Mouse (Mus musculus): ENCODE measurements around the gene Slc47a2. TPM values are rescaled to one million over a fixed set of nuclear protein-coding genes. Genes with fewer than 3 reads are reported as not detected.

Slc47a2 gene
- polyA plus RNA-seq, 1 experiment from 2014 or later, result not detected

- 91% methylated on average over 1 of the region's 1 CpGs for WGBS
- H3K36me3 ChIP-seq (replicated peaks; ENCODE audit: control insufficient read depth, insufficient read depth), result peaks cover 35% of the 10 kb centered on the region
- ATAC-seq (ENCODE audit: low FRiP score), result no peak
Measured at GRCm38 (mm10) chr11:61263841-61264240, 78.8 kb downstream of the Slc47a2 start.

DNA sequence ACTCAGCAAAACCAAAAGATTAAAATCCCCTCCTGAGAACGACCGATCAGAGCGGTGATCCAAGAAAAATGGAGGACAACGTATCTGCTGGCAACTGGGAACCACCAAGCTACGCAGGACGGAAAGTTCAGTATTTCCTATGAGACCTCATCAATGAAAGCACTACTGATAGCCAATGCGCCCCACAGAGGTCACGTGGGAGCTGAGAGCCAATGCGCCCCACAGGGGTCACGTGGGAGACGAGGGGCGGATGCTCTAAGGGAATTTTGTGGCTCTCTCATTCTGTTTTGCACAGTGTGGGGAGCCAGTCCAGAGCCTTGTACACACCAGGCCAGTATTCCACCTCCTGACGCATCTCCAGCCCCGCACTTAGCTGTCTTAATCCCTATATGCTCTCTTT is 80.1 kb downstream of the Slc47a2 start:
- H3K27me3 ChIP-seq (ENCODE audit: control insufficient read depth, insufficient read depth, low read length), result no peaks in the 10 kb centered on the region
- no peak overlapping the region for H3K4me2 ChIP-seq (replicated peaks)
- WGBS, result 92% methylated on average over 14 of the region's 14 CpGs
- DNase-seq (ENCODE audit: low spot score) (no peak), ATAC-seq (ENCODE audit: low FRiP score) (no peak)
- H3K4me1 ChIP-seq (replicated peaks; ENCODE audit: control insufficient read depth, insufficient read depth, low read length), result peaks cover 10% of the 10 kb centered on the region
- no peak overlapping the region for H3K27ac ChIP-seq
- no peaks in the 10 kb centered on the region for H3K9me3 ChIP-seq (ENCODE audit: control insufficient read depth, low read length)
- no peak overlapping the region for H3K4me3 ChIP-seq (replicated peaks; ENCODE audit: low read length)
- peaks cover 46% of the 10 kb centered on the region for H3K36me3 ChIP-seq (replicated peaks; ENCODE audit: control insufficient read depth, insufficient read depth)
- no peak overlapping the region for H3K9ac ChIP-seq

More at GRCm38 (mm10) chr11:61263841-61264240, 78.8 kb downstream of the Slc47a2 start:
- Histone ChIP-seq H3K9me3 (ENCODE audit: control insufficient read depth, low read length) (no peaks in the 10 kb centered on the region), H3K9ac (no peak overlapping the region), H3K4me1 (replicated peaks; ENCODE audit: control insufficient read depth, insufficient read depth, low read length) (peaks cover 10% of the 10 kb centered on the region), H3K27ac (no peak overlapping the region), H3K4me2 (replicated peaks) (no peak overlapping the region), H3K27me3 (ENCODE audit: control insufficient read depth, insufficient read depth, low read length) (no peaks in the 10 kb centered on the region), H3K4me3 (replicated peaks; ENCODE audit: low read length) (no peak overlapping the region)
- DNase-seq (ENCODE audit: low spot score), result no peak

GRCm38 (mm10) chr11:61259106-61259505 is 83.6 kb downstream of the Slc47a2 start:
- Histone ChIP-seq H3K9me3 (ENCODE audit: control insufficient read depth, low read length) (no peaks in the 10 kb centered on the region), H3K4me2 (replicated peaks) (no peak overlapping the region), H3K27me3 (ENCODE audit: control insufficient read depth, insufficient read depth, low read length) (no peaks in the 10 kb centered on the region), H3K36me3 (replicated peaks; ENCODE audit: control insufficient read depth, insufficient read depth) (peaks cover 70% of the 10 kb centered on the region), H3K4me3 (replicated peaks; ENCODE audit: low read length) (no peak overlapping the region), H3K27ac (no peak overlapping the region), H3K4me1 (replicated peaks; ENCODE audit: control insufficient read depth, insufficient read depth, low read length) (no peaks in the 10 kb centered on the region), H3K9ac (no peak overlapping the region)
- DNase-seq (ENCODE audit: low spot score) (no peak), ATAC-seq (ENCODE audit: low FRiP score) (no peak)
- WGBS, result 95% methylated on average over 6 of the region's 6 CpGs

DNA sequence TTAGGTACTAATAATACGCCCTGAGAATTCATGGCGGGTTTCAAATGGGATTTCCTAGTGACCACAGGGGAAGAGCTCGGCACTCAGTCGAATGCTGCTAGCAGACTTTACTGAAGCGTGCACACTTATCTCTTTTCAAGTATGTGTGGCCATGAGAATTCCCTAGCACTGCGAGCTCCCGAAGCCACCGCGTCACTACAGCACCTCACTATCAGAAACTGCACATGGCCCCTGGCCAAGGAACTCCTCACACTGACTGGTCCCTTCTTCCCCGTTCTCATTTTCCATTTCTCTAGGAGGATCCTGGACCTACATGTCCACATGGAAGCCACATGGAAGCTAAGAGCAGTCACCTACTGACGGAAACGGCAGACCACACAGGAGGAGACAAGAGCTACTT is 89.9 kb downstream of the Slc47a2 start:
- H3K36me3 ChIP-seq (replicated peaks; ENCODE audit: control insufficient read depth, insufficient read depth), result peaks cover 63% of the 10 kb centered on the region
- ATAC-seq (ENCODE audit: low FRiP score) (no peak), DNase-seq (ENCODE audit: low spot score) (no peak)
- 97% methylated on average over 12 of the region's 12 CpGs for WGBS
- H3K4me1 ChIP-seq (replicated peaks; ENCODE audit: control insufficient read depth, insufficient read depth, low read length), result no peaks in the 10 kb centered on the region
- no peaks in the 10 kb centered on the region for H3K9me3 ChIP-seq (ENCODE audit: control insufficient read depth, low read length)
- H3K27ac ChIP-seq, result no peak overlapping the region
- H3K27me3 ChIP-seq (ENCODE audit: control insufficient read depth, insufficient read depth, low read length), result no peaks in the 10 kb centered on the region
- H3K9ac ChIP-seq, result no peak overlapping the region
- no peak overlapping the region for H3K4me2 ChIP-seq (replicated peaks)
- no peak overlapping the region for H3K4me3 ChIP-seq (replicated peaks; ENCODE audit: low read length)

GRCm38 (mm10) chr11:61251741-61252140 is 90.9 kb downstream of the Slc47a2 start:
- Histone ChIP-seq H3K27me3 (ENCODE audit: control insufficient read depth, insufficient read depth, low read length) (no peaks in the 10 kb centered on the region), H3K4me3 (replicated peaks; ENCODE audit: low read length) (no peak overlapping the region), H3K36me3 (replicated peaks; ENCODE audit: control insufficient read depth, insufficient read depth) (peaks cover 64% of the 10 kb centered on the region), H3K27ac (no peak overlapping the region), H3K9ac (no peak overlapping the region), H3K4me2 (replicated peaks) (no peak overlapping the region), H3K4me1 (replicated peaks; ENCODE audit: control insufficient read depth, insufficient read depth, low read length) (no peaks in the 10 kb centered on the region), H3K9me3 (ENCODE audit: control insufficient read depth, low read length) (no peaks in the 10 kb centered on the region)
- DNase-seq (ENCODE audit: low spot score) (no peak), ATAC-seq (ENCODE audit: low FRiP score) (no peak)
- WGBS, result 79% methylated on average over 10 of the region's 10 CpGs

Other genes starting within 250 kb of the Slc47a2 start
- gene Tnfrsf13b, start 216.1 kb downstream of the Slc47a2 start, polyA plus RNA-seq (2014; fragmentation: Nextera tagmentation; extraction: Ambion mirVana), result 0.96 and 1.1 TPM in 2 replicates
- 473 and 509 TPM in 2 replicates for gene Usp22, start 167.8 kb downstream of the Slc47a2 start, polyA plus RNA-seq (2014; fragmentation: Nextera tagmentation; extraction: Ambion mirVana)
- gene Aldh3a1, start 135.3 kb downstream of the Slc47a2 start, polyA plus RNA-seq (2014; fragmentation: Nextera tagmentation; extraction: Ambion mirVana), result 0.16 TPM in 1 of 2 replicates, not detected in the other
- gene Aldh3a2, start 75.4 kb downstream of the Slc47a2 start, polyA plus RNA-seq (2014; fragmentation: Nextera tagmentation; extraction: Ambion mirVana), result 28.0 and 37.3 TPM in 2 replicates
- 0.13 TPM in 1 of 2 replicates, not detected in the other for gene Slc47a1, start 35.5 kb upstream of the Slc47a2 start, polyA plus RNA-seq (2014; fragmentation: Nextera tagmentation; extraction: Ambion mirVana)
- 8.4 and 9.8 TPM in 2 replicates for gene Rnf112, start 111.3 kb upstream of the Slc47a2 start, polyA plus RNA-seq (2014; fragmentation: Nextera tagmentation; extraction: Ambion mirVana)
- gene Mfap4, start 142.6 kb upstream of the Slc47a2 start, polyA plus RNA-seq (2014; fragmentation: Nextera tagmentation; extraction: Ambion mirVana), result 52.4 and 56.6 TPM in 2 replicates
- gene Mapk7, start 151.5 kb upstream of the Slc47a2 start, polyA plus RNA-seq (2014; fragmentation: Nextera tagmentation; extraction: Ambion mirVana), result 57.9 and 61.6 TPM in 2 replicates
- 26.5 and 37.4 TPM in 2 replicates for gene B9d1, start 162.3 kb upstream of the Slc47a2 start, polyA plus RNA-seq (2014; fragmentation: Nextera tagmentation; extraction: Ambion mirVana)
- gene Epn2, start 236.8 kb upstream of the Slc47a2 start, polyA plus RNA-seq (2014; fragmentation: Nextera tagmentation; extraction: Ambion mirVana), result 65.6 and 80.9 TPM in 2 replicates